Mouse (Mus musculus): ENCODE results near the gene Efna3. TPM values are rescaled to one million over a fixed set of nuclear protein-coding genes. Genes with fewer than 3 reads are reported as not detected.

Gene Efna3
- total RNA-seq, 2 experiments from 2014 or later = not detected

- no peak for DNase-seq (ENCODE audit: low spot score)
These were observed 6.6 kb downstream of the Efna3 start for GRCm38 (mm10) chr3:89315930-89316831.

DNA sequence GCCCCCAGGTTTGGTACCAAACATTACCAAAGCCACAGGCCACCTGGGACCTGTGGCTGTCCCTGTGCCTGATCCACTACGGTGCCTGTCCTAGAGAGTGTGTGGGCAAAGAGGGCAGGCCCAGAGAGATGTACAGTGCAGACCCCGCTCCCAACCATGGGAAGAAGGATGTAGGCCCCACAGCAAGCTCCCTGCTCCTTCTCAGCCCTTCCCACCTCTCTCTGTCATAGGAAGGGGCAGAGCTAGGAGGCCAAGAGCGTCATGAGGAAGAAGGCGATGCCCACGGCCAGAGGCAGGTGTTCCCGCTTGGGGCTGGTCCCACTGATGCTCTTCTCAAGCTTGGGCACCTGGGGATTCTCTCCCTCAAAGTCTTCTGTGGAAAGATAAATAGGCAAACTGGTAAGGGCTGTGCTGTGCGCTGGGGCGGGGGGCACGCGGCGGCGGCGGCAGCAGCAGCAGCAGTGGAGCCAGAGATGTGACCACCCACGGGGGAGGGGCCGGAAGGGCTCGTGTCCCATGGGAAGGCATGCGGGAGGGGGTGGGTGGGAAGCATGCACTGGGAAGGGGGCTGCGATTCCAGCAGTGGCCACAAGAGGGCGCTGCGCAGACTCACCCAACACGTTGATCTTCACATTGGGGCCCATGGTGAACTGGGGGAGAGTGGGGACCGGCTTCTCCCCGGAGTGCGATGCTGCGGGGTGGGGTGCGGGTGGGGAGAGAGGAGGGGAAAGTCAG, 7.4 kb downstream of the Efna3 start:
- peak; percentile 77 for DNase-seq (ENCODE audit: low spot score)

GRCm38 (mm10) chr3:89314791-89315190, 8.0 kb downstream of the Efna3 start:
- DNase-seq (ENCODE audit: low spot score) = no peak

DNA sequence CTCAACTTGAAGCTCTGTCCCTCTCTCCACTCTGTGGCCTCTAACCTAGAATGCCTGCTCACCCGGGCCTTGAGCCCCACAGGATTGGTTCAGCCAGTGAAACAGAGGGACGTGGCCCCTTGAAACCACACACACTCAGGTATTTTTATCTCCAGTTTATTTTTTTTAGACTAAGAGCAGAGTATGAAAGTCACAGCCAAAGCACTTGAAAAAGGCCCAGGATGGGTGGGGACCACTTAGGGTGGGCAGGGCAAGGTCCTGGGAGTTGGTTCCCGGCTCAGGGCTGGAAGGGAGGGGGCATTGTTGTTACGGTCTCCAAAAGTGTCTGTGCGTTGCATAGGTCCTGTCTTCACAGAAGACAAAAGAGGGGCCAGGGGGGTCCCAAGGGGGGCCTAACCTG, 8.4 kb downstream of the Efna3 start:
- no peak for DNase-seq (ENCODE audit: low spot score)

DNA sequence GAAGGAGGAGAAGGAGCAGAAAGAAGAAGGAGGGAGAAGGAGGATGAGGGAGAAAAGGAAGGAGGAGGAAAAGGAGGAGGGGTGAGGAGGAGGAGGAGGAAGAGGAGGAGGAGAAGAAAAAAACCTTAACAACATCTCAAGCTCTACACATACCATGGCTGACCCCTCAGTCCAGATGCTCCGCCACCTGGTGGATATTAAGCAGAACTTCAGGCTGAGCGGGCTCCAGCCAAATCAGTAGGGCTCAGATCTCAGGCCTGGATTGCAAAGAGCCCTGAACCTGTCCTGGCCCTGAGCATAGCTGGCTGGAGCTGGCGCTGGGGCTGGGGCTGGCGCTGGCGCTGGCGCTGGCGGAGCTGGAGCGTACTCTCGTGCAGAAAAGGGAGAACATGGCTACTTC, 14.7 kb downstream of the Efna3 start:
- DNase-seq (ENCODE audit: low spot score) = peak; percentile 76

DNA sequence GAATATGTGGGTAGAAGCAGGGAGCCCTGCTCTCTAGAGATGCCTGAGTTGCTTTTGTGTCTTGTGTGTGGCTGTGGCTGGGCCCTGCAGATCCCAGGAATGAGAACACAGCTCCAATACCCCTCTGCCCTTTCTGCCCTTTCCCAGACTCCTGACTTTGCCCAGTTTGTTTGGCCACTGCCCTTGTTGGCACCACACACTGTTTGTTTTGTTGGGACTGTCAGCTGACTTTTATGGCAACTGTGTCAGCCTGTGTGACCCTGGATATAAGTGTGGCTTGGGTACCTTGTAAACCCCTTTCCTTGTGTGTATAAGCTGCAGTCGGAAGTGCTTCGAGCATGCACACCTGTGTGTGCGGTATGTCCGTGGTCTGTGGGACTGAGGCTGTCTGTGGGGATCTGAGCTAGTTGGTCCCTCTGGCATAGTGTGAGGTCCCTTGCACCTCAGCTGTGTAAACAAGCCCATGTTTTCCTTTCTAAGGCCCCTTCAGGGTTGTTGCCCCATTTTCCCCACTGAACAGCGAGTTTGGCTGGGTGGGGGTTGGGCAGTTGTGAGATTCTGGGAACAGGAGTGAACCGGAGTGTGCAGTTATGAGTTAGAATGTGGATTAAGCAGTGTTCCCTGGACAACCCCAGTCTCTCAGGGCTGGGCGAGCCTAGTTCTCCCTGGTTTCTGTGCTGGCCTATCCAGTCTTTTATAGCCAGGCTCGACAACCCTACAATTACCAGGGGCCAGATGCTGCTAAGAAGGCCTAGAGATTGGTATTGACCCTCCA, 17.0 kb downstream of the Efna3 start:
- no peak for DNase-seq (ENCODE audit: low spot score)

GRCm38 (mm10) chr3:89305105-89305504, 17.7 kb downstream of the Efna3 start:
- DNase-seq (ENCODE audit: low spot score) = no peak

- no peak for DNase-seq (ENCODE audit: low spot score)
These were observed 18.3 kb downstream of the Efna3 start for GRCm38 (mm10) chr3:89304440-89304839.

- no peak for DNase-seq (ENCODE audit: low spot score)
These were observed 22.3 kb downstream of the Efna3 start for GRCm38 (mm10) chr3:89300514-89300913.

- DNase-seq (ENCODE audit: low spot score) = no peak
These were observed 22.7 kb downstream of the Efna3 start for GRCm38 (mm10) chr3:89300071-89300470.

GRCm38 (mm10) chr3:89299499-89299898, 23.3 kb downstream of the Efna3 start:
- DNase-seq (ENCODE audit: low spot score) = no peak

DNA sequence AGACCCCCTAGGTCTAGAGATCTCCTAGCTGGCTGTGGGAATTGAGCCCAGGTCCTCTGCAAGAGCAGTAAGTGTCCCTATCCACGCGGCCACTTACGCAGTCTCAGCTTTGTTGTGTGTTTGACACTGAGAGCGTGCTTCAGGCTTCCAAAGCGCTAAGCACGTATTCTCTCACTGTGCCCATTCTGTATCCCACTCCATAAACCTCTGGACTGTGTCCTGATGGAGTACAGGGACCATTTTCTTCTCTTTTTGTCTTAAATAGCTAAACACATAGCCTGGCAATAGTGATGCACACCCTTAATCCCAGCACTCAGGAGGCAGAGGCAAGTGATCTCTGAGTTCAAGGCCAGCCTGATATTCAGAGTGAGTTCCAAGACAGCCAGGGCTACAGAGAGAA, 23.9 kb downstream of the Efna3 start:
- DNase-seq (ENCODE audit: low spot score) = no peak

DNA sequence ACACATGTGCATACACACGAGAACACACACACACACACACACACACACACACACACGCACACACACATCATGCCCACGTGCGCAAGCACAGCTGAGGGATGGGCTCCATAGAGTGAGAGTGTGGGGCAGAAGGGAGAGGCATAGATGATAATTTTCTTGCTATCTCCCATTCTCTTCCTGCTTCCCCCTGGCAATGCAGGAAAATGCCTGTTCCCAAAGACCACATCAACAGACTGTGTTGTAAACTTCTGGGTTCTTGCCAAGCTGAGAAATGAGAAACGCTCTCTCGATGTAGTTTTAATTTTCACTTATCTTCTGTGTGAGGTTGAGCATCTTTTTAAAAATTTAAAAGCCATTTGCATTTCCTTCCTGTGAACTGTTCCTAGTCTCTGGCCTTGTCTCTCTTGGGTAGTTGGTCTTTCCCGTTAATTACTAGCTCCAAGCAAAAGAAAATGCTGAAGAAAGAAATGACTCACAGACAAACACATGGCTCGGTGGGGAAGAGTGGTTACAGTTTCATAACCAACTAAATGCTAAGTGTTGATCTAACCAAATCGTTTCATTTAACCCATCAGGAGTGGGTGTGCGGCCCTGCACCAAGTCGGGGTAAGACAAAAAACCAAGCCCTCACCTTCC, 25.9 kb downstream of the Efna3 start:
- no peak for DNase-seq (ENCODE audit: low spot score)

DNA sequence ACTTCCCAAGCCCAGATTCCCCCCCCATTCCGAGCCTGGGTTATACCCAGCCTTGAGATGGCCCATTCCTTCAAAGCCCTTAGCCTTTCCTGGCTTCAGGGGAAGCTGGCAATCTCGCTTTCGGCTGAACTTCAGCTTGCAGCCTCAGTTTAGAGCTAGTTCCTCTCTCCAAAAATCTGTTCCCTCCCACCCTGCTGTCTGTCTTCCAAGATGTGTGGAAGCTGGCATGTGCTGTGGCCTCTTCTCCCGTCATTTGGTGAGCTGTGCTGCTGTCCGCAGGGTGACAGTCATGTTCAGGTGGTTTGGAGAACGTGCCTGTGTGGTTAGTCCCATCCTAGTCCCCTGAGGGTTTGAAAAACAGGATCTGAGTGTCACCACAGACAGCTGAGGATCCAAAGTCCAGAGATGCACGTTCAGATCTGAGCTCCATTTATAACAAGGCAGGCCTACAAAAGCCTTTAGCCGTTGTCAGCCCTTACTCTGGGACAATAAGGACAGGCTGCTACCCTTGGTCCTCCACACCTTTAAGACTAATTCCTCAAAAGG, 27.0 kb downstream of the Efna3 start:
- DNase-seq (ENCODE audit: low spot score) = no peak

GRCm38 (mm10) chr3:89294195-89294594, 28.6 kb downstream of the Efna3 start:
- DNase-seq (ENCODE audit: low spot score) = no peak

DNA sequence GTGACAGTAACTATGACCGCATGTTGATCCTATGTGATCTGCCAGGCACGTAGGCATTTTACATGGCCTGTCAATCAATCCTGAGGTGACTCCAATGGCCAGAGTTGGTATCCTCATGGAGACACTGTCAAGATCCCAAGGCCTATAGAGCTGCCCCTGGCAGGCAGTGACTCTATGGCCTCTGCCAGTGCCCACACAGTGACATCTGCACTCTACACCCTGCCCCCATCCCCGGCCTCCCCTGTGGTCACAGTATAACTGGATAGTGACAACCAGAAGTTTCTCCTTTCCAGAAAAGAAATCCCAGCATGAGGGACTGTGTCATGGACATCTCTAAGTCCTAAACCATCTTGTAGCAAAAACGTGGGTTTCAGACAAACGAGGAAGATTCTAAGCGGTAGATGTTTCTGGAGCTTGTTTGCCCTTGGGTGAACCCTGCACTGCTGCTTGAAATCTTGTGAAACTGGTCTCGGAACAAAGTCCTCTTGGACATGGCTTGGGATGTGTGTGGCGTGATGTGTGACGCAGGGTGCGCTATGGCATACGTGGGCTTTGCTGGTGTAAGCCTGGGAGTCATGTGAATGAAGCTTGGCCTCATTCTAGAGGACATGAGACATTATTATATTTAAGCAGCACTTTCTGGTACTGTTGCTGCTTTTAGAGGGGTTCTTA, 29.4 kb downstream of the Efna3 start:
- DNase-seq (ENCODE audit: low spot score) = no peak

DNA sequence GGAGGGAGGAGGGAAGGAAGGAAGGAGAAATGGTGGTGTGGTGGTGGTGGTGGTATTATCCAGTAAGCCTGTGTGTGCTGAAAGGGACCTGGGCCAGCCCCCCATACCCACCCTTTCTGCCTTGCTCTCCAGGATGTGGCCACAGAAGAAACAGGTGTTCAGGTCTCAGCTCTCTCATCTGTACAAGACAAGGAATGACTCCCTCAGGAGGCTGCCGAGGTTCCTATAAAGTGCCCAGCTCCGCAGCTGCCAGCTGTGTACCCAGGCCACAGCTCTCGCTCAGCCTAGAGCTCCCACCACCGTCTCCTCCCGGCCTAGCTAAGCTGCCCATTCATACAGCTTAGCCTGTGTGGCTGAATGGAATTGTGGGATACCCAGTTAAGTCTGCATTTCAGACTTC, 30.5 kb downstream of the Efna3 start:
- no peak for DNase-seq (ENCODE audit: low spot score)

DNA sequence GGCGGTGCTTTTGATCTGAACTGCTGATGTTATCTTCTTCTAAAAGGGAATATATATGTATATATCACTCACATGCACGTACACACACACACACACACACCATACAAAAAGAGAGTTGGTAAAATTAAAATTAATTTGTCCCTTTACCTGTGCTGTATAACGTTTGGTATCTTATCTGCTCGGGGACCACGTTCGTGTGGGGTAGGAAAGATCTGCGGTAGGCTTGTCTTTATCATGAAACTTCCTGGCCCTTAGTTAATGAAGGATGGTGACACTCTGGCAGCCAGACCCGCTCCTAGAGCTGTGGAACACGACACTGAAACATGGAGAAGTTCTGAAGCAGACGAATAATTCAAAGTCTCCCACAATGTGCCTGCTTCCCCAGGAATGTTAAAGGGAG, 30.9 kb downstream of the Efna3 start:
- no peak for DNase-seq (ENCODE audit: low spot score)

DNA sequence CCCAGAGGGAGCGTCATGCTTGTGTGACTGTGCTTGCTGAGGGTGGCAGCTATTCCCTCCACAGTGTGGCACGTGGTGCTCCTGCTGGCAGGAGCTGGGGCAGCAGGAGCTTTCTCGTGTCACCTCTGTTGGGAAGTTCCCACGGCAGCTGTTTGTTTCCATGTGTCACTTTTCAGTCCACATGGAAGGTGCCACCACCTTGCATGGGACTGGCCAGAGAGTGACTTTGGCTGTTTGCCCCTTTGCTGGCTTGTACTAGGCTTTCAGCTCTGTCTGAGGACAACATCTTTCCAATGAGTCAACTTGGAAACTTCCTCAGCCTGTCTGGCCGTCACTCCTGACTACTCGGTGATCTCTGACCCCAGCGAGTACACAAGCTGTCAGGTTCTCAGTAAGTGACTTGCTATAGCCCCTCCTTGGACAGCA, 34.2 kb downstream of the Efna3 start:
- DNase-seq (ENCODE audit: low spot score) = peak; percentile 68

DNA sequence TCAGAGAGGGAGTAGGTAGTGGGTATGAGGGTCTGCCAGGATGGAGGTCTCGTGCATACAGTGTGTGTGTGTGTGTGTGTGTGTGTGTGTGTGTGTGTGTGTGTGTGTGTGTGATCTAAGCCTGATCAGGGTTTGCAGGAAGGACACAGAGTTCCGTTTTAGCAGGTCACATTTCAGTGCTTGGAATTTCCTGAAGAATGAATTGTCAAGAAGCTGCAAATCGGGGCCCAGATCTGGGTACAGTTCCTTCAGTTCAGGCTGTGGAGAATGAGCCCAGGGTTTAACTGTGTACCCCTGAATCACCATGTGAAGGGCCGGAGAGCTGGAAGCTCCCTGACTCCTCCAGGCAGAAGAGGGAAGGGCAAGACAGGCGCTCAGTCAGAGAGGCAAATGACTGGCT, 35.5 kb downstream of the Efna3 start:
- no peak for DNase-seq (ENCODE audit: low spot score)

DNA sequence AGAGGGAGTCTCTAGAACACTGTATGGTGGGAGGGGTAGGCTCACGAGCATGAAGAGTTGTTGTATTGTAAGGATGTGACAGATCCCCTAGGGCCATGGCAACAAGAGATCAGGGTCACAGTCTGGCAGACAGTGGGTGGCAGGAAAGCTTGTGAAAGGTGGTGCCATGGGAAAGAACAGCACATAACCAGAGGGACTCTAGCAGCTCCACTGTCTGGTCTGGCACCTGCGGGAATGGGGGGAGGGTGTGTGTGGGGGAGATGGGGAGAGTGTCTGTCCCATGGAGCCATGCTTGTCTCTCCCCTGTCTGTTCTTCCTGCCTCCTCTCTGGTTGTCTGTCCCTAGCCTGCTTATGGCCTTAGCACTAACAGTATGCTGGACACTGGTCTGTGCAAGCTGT, 37.2 kb downstream of the Efna3 start:
- no peak for DNase-seq (ENCODE audit: low spot score)
